Mouse (Mus musculus) CH12.LX (cell line): ENCODE measurements around the gene Map6. TPM values are rescaled to one million over a fixed set of nuclear protein-coding genes. Genes with fewer than 3 reads are reported as not detected.

Experiments
- DNase-seq: peaks from one replicate; pipeline ENCODE4 v3.0.0-alpha.2; 2013; ENCODE audit errors: extremely low read depth
- H3K27ac ChIP-seq: 2 replicates; pipeline ENCODE4 v1.5.1; 2012; ENCODE audit warnings: low read depth, mild to moderate bottlenecking, control low read depth, moderate library complexity; ENCODE audit not compliant: insufficient read depth
- H3K27me3 ChIP-seq: replicated peaks from 2 replicates; pipeline ENCODE3; 2012; ENCODE audit warnings: inconsistent platforms
- H3K36me3 ChIP-seq, 2 experiments: replicated peaks in 1 of 2; 2 replicates each; pipeline versions ENCODE3 to v1.6.1; 2012; ENCODE audit warnings: inconsistent platforms in 1 of 2, low read length in 1 of 2, mild to moderate bottlenecking in 1 of 2, mixed read lengths in 1 of 2, moderate library complexity in 1 of 2; ENCODE audit not compliant: control insufficient read depth in 1 of 2, insufficient read depth in 1 of 2
- H3K4me1 ChIP-seq, 2 experiments: 2 replicates each; pipeline ENCODE4 v1.6.1; 2012; ENCODE audit warnings: inconsistent platforms in 1 of 2, moderate library complexity in 1 of 2; ENCODE audit not compliant: insufficient read depth in 2 of 2, control insufficient read depth in 1 of 2
- H3K4me2 ChIP-seq: 2 replicates; pipeline ENCODE4 v1.6.1; 2012; ENCODE audit warnings: low read depth, mild to moderate bottlenecking, control low read depth; ENCODE audit not compliant: poor library complexity, insufficient read depth, severe bottlenecking
- H3K4me3 ChIP-seq, 3 experiments: fragments of 150-350 bp in 1 of 3; sonication (generic) in 1 of 3; replicated peaks in 1 of 3; 2 replicates each; pipeline versions ENCODE3 to v1.5.1; 2011 to 2012; ENCODE audit warnings: low read depth in 2 of 3, low read length in 2 of 3, mild to moderate bottlenecking in 2 of 3, moderate library complexity in 2 of 3, control low read depth in 1 of 3, improper control_type of control experiment in 1 of 3, inconsistent platforms in 1 of 3, mixed read lengths in 1 of 3; ENCODE audit not compliant: poor library complexity in 1 of 3
- H3K79me2 ChIP-seq: replicated peaks from 2 replicates; pipeline ENCODE4 v1.6.1; 2012; ENCODE audit warnings: mild to moderate bottlenecking, moderate library complexity; ENCODE audit not compliant: control insufficient read depth, poor library complexity, insufficient read depth, severe bottlenecking; ENCODE audit errors: extremely low read depth
- H3K9ac ChIP-seq: 2 replicates; pipeline ENCODE4 v1.6.1; 2012; ENCODE audit warnings: low read depth, mild to moderate bottlenecking, control low read depth, moderate library complexity; ENCODE audit not compliant: insufficient read depth
- H3K9me3 ChIP-seq: replicated peaks from 2 replicates; pipeline ENCODE3; 2012; ENCODE audit warnings: low read length, inconsistent platforms, mixed read lengths
- CHD1 ChIP-seq: IDR thresholded peaks from 2 replicates; pipeline ENCODE4 v1.6.1; 2012; ENCODE audit warnings: low read depth, low read length, improper control_type of control experiment, inconsistent platforms
- CTCF ChIP-seq, 2 experiments: IDR thresholded peaks in 1 of 2; conservative IDR thresholded peaks in 1 of 2; 2 replicates each; pipeline ENCODE4 v1.5.1; 2011 to 2012; ENCODE audit warnings: low read depth in 2 of 2, low read length in 2 of 2, improper control_type of control experiment in 1 of 2, inconsistent platforms in 1 of 2, mild to moderate bottlenecking in 1 of 2, moderate library complexity in 1 of 2
- E2F4 ChIP-seq: IDR thresholded peaks from 2 replicates; pipeline ENCODE4 v1.6.1; 2011; ENCODE audit warnings: low read depth, low read length, improper control_type of control experiment; ENCODE audit not compliant: insufficient replicate concordance
- ELF1 ChIP-seq: IDR thresholded peaks from 2 replicates; pipeline ENCODE4 v1.6.1; 2014; ENCODE audit warnings: low read depth, mild to moderate bottlenecking, inconsistent platforms, low read length, improper control_type of control experiment
- EP300 ChIP-seq: IDR thresholded peaks from 2 replicates; pipeline ENCODE4 v1.6.1; 2011; ENCODE audit warnings: low read length, improper control_type of control experiment
- ETS1 ChIP-seq: conservative IDR thresholded peaks from 2 replicates; pipeline ENCODE4 v1.6.1; 2012; ENCODE audit warnings: low read depth, mild to moderate bottlenecking, inconsistent platforms, low read length, improper control_type of control experiment, moderate library complexity
- HCFC1 ChIP-seq: IDR thresholded peaks from 2 replicates; pipeline ENCODE4 v1.6.1; 2012; ENCODE audit warnings: low read depth, mild to moderate bottlenecking, inconsistent platforms, low read length, improper control_type of control experiment
- IRF4 ChIP-seq: IDR thresholded peaks from 2 replicates; pipeline ENCODE4 v1.6.1; 2014; ENCODE audit warnings: low read depth, mild to moderate bottlenecking, inconsistent platforms, low read length, improper control_type of control experiment
- KAT2A ChIP-seq: IDR thresholded peaks from 2 replicates; pipeline ENCODE4 v1.6.1; 2012; ENCODE audit warnings: low read length, improper control_type of control experiment, inconsistent platforms; ENCODE audit not compliant: insufficient replicate concordance
- MAFK ChIP-seq: IDR thresholded peaks from 2 replicates; pipeline ENCODE4 v1.6.1; 2011; ENCODE audit warnings: low read length, improper control_type of control experiment; ENCODE audit not compliant: insufficient replicate concordance
- MEF2A ChIP-seq: IDR thresholded peaks from 2 replicates; pipeline ENCODE4 v1.6.1; 2014; ENCODE audit warnings: low read depth, mild to moderate bottlenecking, inconsistent platforms, low read length, improper control_type of control experiment, borderline replicate concordance
- MYC ChIP-seq: IDR thresholded peaks from 2 replicates; pipeline ENCODE4 v1.6.1; 2011; ENCODE audit warnings: low read depth, mild to moderate bottlenecking, improper control_type of control experiment, low read length
- NRF1 ChIP-seq: IDR thresholded peaks from 2 replicates; pipeline ENCODE4 v1.6.1; 2014; ENCODE audit warnings: low read depth, mild to moderate bottlenecking, inconsistent platforms, low read length, improper control_type of control experiment, moderate library complexity
- RAD21 ChIP-seq: IDR thresholded peaks from 2 replicates; pipeline ENCODE4 v1.6.1; 2011; ENCODE audit warnings: low read depth, mild to moderate bottlenecking, low read length, improper control_type of control experiment, moderate library complexity
- RCOR1 ChIP-seq: conservative IDR thresholded peaks from 2 replicates; pipeline ENCODE4 v1.6.1; 2012; ENCODE audit warnings: low read depth, mild to moderate bottlenecking, inconsistent platforms, low read length, improper control_type of control experiment
- SIN3A ChIP-seq: IDR thresholded peaks from 2 replicates; pipeline ENCODE4 v1.6.1; 2012; ENCODE audit warnings: low read length, improper control_type of control experiment, inconsistent platforms
- SMC3 ChIP-seq: IDR thresholded peaks from 2 replicates; pipeline ENCODE4 v1.6.1; 2011; ENCODE audit warnings: low read depth, low read length, improper control_type of control experiment
- TCF12 ChIP-seq: IDR thresholded peaks from 2 replicates; pipeline ENCODE4 v1.6.1; 2014; ENCODE audit warnings: low read depth, mild to moderate bottlenecking, inconsistent platforms, low read length, improper control_type of control experiment
- UBTF ChIP-seq: IDR thresholded peaks from 2 replicates; pipeline ENCODE4 v1.6.1; 2012; ENCODE audit warnings: low read depth, mild to moderate bottlenecking, inconsistent platforms, low read length, improper control_type of control experiment, moderate library complexity
- USF1 ChIP-seq: IDR thresholded peaks from 2 replicates; pipeline ENCODE4 v1.6.1; 2014; ENCODE audit warnings: low read depth, mild to moderate bottlenecking, inconsistent platforms, low read length, improper control_type of control experiment
- ZC3H11A ChIP-seq: IDR thresholded peaks from 2 replicates; pipeline ENCODE4 v1.6.1; 2012; ENCODE audit warnings: low read depth, mild to moderate bottlenecking, inconsistent platforms, low read length, improper control_type of control experiment
- ZMIZ1 ChIP-seq: IDR thresholded peaks from 2 replicates; pipeline ENCODE4 v1.6.1; 2012; ENCODE audit warnings: low read depth, mild to moderate bottlenecking, inconsistent platforms, low read length, improper control_type of control experiment
- dilution Hi-C: fragments of 300-500 bp; cut with MboI; formaldehyde crosslinking; loops from 2 replicates; pipeline ENCODE4 v1.14.3; 2020; ENCODE audit warnings: low sequenced_read_pairs; ENCODE audit not compliant: extremely low pct_unique_long_range_greater_than_20kb, extremely low pct_ligation_motif_present
- in situ Hi-C: fragments of 300-500 bp; cut with MboI; formaldehyde crosslinking; loops from 3 replicates; pipeline ENCODE4 v1.14.3; 2019; ENCODE audit warnings: low sequenced_read_pairs, low pct_ligation_motif_present, low pct_unique_long_range_greater_than_20kb, mixed read lengths
- polyA plus RNA-seq: library from polyadenylated mRNA; unstranded; fragments of >175 nt; gene quantifications from 2 replicates; pipeline ENCODE4 v1.2.1, GENCODE M21; 2012; ENCODE audit warnings: low read depth; ENCODE audit not compliant: insufficient read length
- total RNA-seq, 2 experiments: library from RNA; depleted of rRNA; stranded (reverse); fragments of 300-350 nt in 1 of 2; fragments of >200 nt in 1 of 2; gene quantifications; 2 replicates each; pipeline ENCODE4 v1.2.3; 2012 to 2014

The Map6 gene
- total and polyA plus RNA-seq, 3 experiments: 0.32 to 1.4 (median 1.1) TPM

GRCm38 (mm10) chr7:99343577-99343976 lies 76.3 kb downstream of the Map6 start:
- no peak for DNase-seq
- Histone ChIP-seq H3K79me2 (no peaks in the 10 kb centered on the region), H3K9ac (no peak overlapping the region), H3K27me3 (peaks cover 5% of the 10 kb centered on the region), H3K4me3 (no peak overlapping the region), H3K4me1 (peaks cover 10 to 14% of the 10 kb centered on the region in 2 experiments), H3K4me2 (no peak overlapping the region), H3K9me3 (no peaks in the 10 kb centered on the region), H3K36me3 (no peaks in the 10 kb centered on the region)
- in situ Hi-C loops (no loop called here), dilution Hi-C loops (no loop called here)
- no peak for TF ChIP-seq SMC3
- TF ChIP-seq NRF1: no peak
- no peak for TF ChIP-seq USF1
- TF ChIP-seq ZMIZ1: no peak
- TF ChIP-seq HCFC1: no peak
- TF ChIP-seq RAD21: no peak
- no peak for TF ChIP-seq E2F4
- TF ChIP-seq, all 38 proteins: peak for 0
- H3K27ac ChIP-seq: no peak overlapping the region

- H3K27ac ChIP-seq: no peak overlapping the region
- H3K9ac ChIP-seq: no peak overlapping the region
- no peaks in the 10 kb centered on the region for H3K36me3 ChIP-seq
- peaks cover 2% of the 10 kb centered on the region for H3K27me3 ChIP-seq
- in situ Hi-C loops (no loop called here), dilution Hi-C loops (no loop called here)
- TF ChIP-seq MYC: no peak
- TF ChIP-seq IRF4: no peak
- no peak for TF ChIP-seq ZC3H11A
- TF ChIP-seq MEF2A: no peak
- no peak for TF ChIP-seq ETS1
- no peak for TF ChIP-seq RCOR1
- TF ChIP-seq ZMIZ1: no peak
- no peak overlapping the region for H3K4me2 ChIP-seq
- DNase-seq: no peak
- no peaks in the 10 kb centered on the region for H3K9me3 ChIP-seq
- no peaks in the 10 kb centered on the region for H3K79me2 ChIP-seq
- H3K4me1 ChIP-seq: peaks cover 14 to 16% of the 10 kb centered on the region in 2 experiments
- no peak overlapping the region for H3K4me3 ChIP-seq
Measured at GRCm38 (mm10) chr7:99347268-99347667, 80.0 kb downstream of the Map6 start.

- Histone ChIP-seq H3K9ac (no peak overlapping the region), H3K4me3 (no peak overlapping the region), H3K9me3 (no peaks in the 10 kb centered on the region), H3K79me2 (no peaks in the 10 kb centered on the region), H3K4me1 (peaks cover 14 to 16% of the 10 kb centered on the region in 2 experiments), H3K27ac (no peak overlapping the region), H3K27me3 (no peaks in the 10 kb centered on the region), H3K36me3 (no peaks in the 10 kb centered on the region), H3K4me2 (no peak overlapping the region)
- TF ChIP-seq EP300 (no peak), IRF4 (no peak), ZC3H11A (no peak), KAT2A (no peak), SIN3A (no peak), ELF1 (no peak), MAFK (no peak), CTCF (conservative IDR thresholded peaks at IDR 0.05 in 1 of 2, IDR thresholded peaks at IDR 0.05 in 1 of 2; ENCODE audit: low read depth in 2 of 2, low read length in 2 of 2) (no peak), CHD1 (no peak), TCF12 (no peak), UBTF (no peak)
- dilution Hi-C loops (no loop called here), in situ Hi-C loops (no loop called here)
- no peak for DNase-seq
Measured at GRCm38 (mm10) chr7:99348883-99349282, 81.6 kb downstream of the Map6 start.
